ENCODE assay signal across 8 mouse cellular contexts in the genomic region with DNA sequence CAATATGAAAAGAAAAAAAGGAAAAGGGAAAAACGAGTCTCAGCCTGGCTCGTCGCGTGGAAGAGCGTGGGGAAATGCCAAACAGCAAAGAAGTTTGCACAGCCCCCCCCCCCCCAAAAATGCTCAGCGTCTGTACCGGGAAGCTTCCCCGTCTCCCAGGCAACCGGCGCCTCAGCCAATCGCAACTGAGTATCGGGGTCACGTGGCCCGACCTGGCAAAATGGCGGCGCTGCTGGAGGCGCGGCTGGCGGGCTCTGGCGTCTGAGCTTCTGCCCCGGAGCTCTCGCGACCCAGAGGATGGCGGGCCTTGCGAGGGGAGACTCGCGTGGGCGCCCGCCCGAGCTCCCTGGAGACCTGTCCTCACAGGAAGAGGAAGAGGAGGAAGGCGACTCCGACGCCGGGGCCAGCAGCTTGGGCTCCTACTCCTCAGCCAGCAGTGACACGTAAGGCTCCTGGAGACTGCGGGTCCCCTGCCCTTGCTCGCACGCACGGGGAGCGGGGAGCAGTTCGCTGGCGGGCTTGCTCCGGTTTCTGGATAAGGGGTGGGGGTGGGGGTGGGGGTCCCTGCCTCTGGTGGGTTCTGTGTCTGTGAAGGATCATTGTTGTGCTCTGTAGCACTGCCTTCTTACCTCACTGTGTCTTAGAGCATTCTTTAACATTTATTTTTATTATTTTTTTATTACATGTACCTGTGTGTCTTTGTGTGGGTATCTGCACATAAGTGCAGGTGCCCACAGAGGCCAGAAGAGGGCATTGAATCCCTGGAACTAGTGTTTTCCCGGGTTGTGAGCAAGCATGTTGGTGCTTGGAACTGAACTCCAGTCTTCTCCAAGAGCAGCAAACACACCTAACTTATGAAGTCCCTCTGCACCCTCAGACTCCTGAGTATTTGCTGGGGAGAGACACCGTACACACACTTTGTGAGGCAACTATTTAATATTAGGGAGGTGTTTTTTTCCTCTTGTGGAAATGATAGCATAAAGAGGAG. TPM values are rescaled to one million over a fixed set of nuclear protein-coding genes. Genes with fewer than 3 reads are reported as not detected.
DNase-seq lines count a peak whose midpoint lies in the region; ATAC-seq and TF ChIP-seq lines count a peak whose summit lies in the region.

No protein-coding gene starts in this region.

- peak; percentile 94 for ATAC-seq in heart, embryonic 12.5 days (ENCODE audit: insufficient number of reproducible peaks, low FRiP score)
- ATAC-seq in kidney, postnatal 0 days (replicated peaks; ENCODE audit: low FRiP score, low read depth), result peak; percentile 96
- ATAC-seq in monocyte, adult 5-6 weeks (replicated peaks; ENCODE audit: insufficient number of reproducible peaks, low FRiP score, low TSS enrichment, poor library complexity, severe bottlenecking), result peak; percentile 91

- H3K9me3 ChIP-seq in erythroblast, embryonic 14.5 days (ENCODE audit: control insufficient read depth, low read length), result no peaks in the 10 kb centered on the region
- H3K9me3 ChIP-seq in heart, embryonic 12.5 days (replicated peaks), result no peaks in the 10 kb centered on the region
- H3K9me3 ChIP-seq in kidney, postnatal 0 days (replicated peaks; ENCODE audit: low read length), result no peaks in the 10 kb centered on the region

- TF ChIP-seq POLR2A in liver, adult 2 months (IDR thresholded peaks at IDR 0.05; ENCODE audit: extremely low read depth, insufficient read depth, low read length), result no peak

- TF ChIP-seq CTCF in kidney, postnatal 0 days (IDR thresholded peaks at IDR 0.05; ENCODE audit: low read depth), result no peak; the same call in 1 of the 2 replicates
- TF ChIP-seq CTCF in liver, adult 2 months (IDR thresholded peaks at IDR 0.05; ENCODE audit: low read depth, low read length), result no peak

- peak overlapping the region; percentile 83 for H3K9ac ChIP-seq in heart, embryonic 12.5 days
- peak overlapping the region; percentile 65 for H3K9ac ChIP-seq in kidney, postnatal 0 days (ENCODE audit: low read depth, low read length)
- H3K9ac ChIP-seq in liver, adult 2 months (ENCODE audit: low read depth, low read length), result peak overlapping the region; percentile 91

- WGBS in heart, embryonic 12.5 days, result 4% methylated on average over 45 of the region's 45 CpGs
- WGBS in kidney, postnatal 0 days, result 4% methylated on average over 45 of the region's 45 CpGs
- WGBS in liver, adult 2 months, result 3% methylated on average over 45 of the region's 45 CpGs

- peaks cover 9% of the 10 kb centered on the region for H3K4me1 ChIP-seq in erythroblast, embryonic 14.5 days (ENCODE audit: control insufficient read depth)
- no peaks in the 10 kb centered on the region for H3K4me1 ChIP-seq in heart, embryonic 12.5 days (replicated peaks)
- H3K4me1 ChIP-seq in kidney, postnatal 0 days (replicated peaks; ENCODE audit: insufficient read depth, low read length), result no peaks in the 10 kb centered on the region
- H3K4me1 ChIP-seq in liver, adult 2 months (ENCODE audit: control insufficient read depth, insufficient read depth, low read length), result no peaks in the 10 kb centered on the region

- DNase-seq in CD4-positive helper T cell, adult 2 months (ENCODE audit: low read depth, low spot score), result peak; percentile 89
- peak; percentile 72 for DNase-seq in brain, embryonic 18.5 days (ENCODE audit: low read depth, low spot score)
- peak; percentile 93 for DNase-seq in kidney, postnatal 0 days (ENCODE audit: low spot score)
- peak; percentile 51 for DNase-seq in liver, adult 2 months (ENCODE audit: extremely low read depth, low read depth, low spot score)
- peak; percentile 79 to 80 for DNase-seq in spleen, postnatal 36 days (ENCODE audit: low spot score in 2 of 2)

- H3K4me2 ChIP-seq in heart, embryonic 12.5 days, result peak overlapping the region; percentile 74
- peak overlapping the region; percentile 77 for H3K4me2 ChIP-seq in kidney, postnatal 0 days (ENCODE audit: low read length)

- peak overlapping the region; percentile 80 for H3K4me3 ChIP-seq in erythroblast, embryonic 14.5 days (replicated peaks)
- H3K4me3 ChIP-seq in heart, embryonic 12.5 days, result peak overlapping the region; percentile 95
- H3K4me3 ChIP-seq in kidney, postnatal 0 days (replicated peaks; ENCODE audit: low read depth, low read length), result peak overlapping the region; percentile 87
- H3K4me3 ChIP-seq in liver, adult 2 months (ENCODE audit: insufficient read depth, low read depth, low read length), result peak overlapping the region; percentile 99

- H3K36me3 ChIP-seq in erythroblast, embryonic 14.5 days (ENCODE audit: control insufficient read depth), result no peaks in the 10 kb centered on the region
- no peaks in the 10 kb centered on the region for H3K36me3 ChIP-seq in heart, embryonic 12.5 days
- H3K36me3 ChIP-seq in kidney, postnatal 0 days (ENCODE audit: insufficient read depth, low read length), result no peaks in the 10 kb centered on the region
- H3K36me3 ChIP-seq in liver, adult 2 months (ENCODE audit: control insufficient read depth, insufficient read depth, low read length), result no peaks in the 10 kb centered on the region

- H3K27me3 ChIP-seq in erythroblast, embryonic 14.5 days (ENCODE audit: control insufficient read depth), result peaks cover 2% of the 10 kb centered on the region
- H3K27me3 ChIP-seq in heart, embryonic 12.5 days (replicated peaks), result no peaks in the 10 kb centered on the region
- H3K27me3 ChIP-seq in kidney, postnatal 0 days (ENCODE audit: insufficient read depth, low read length), result no peaks in the 10 kb centered on the region
- no peaks in the 10 kb centered on the region for H3K27me3 ChIP-seq in liver, adult 2 months (ENCODE audit: control insufficient read depth, insufficient read depth, low read length)

- no peak overlapping the region for H3K27ac ChIP-seq in heart, embryonic 12.5 days (ENCODE audit: poor library complexity, severe bottlenecking)
- H3K27ac ChIP-seq in kidney, postnatal 0 days, result no peak overlapping the region
- no peak overlapping the region for H3K27ac ChIP-seq in liver, adult 2 months (replicated peaks; ENCODE audit: insufficient read depth, low read depth, low read length)

- H3K79me2 ChIP-seq in liver, adult 2 months (ENCODE audit: control insufficient read depth, insufficient read depth, low read length), result no peaks in the 10 kb centered on the region

RNA-seq across cellular contexts. Expression of a gene that starts 9.8 kb away (rescaled TPM):
- polyA plus RNA-seq in erythroblast, embryonic 14.5 days (2012), result 0.04 and 0.06 TPM in 2 replicates
- polyA plus RNA-seq in heart, embryonic 12.5 days (2016; fragmentation: Nextera tagmentation; extraction: Ambion mirVana), result 3.9 and 4.3 TPM in 2 replicates
- 2.0 and 2.3 TPM in 2 replicates for polyA plus RNA-seq in kidney, postnatal 0 days (2015; fragmentation: Nextera tagmentation; extraction: Ambion mirVana)
- total RNA-seq in liver, adult 2 months (2014; rRNA removed), result 1.7 and 2.2 TPM in 2 replicates
- 0.82 and 1.2 TPM in 2 replicates for polyA plus RNA-seq in liver, adult 2 months (2012; rRNA removed)
- total RNA-seq in monocyte, adult 5-6 weeks (2017), result 0.29 to 1.8 TPM (median 1.6 TPM) in 3 replicates
